Mouse (Mus musculus): ENCODE measurements around the gene Chil1. TPM values are rescaled to one million over a fixed set of nuclear protein-coding genes. Genes with fewer than 3 reads are reported as not detected.

The Chil1 gene
- polyA plus RNA-seq, 1 experiment = 2.0 TPM

- no peak for TF ChIP-seq CTCF (IDR thresholded peaks at IDR 0.05; ENCODE audit: borderline replicate concordance, extremely low read depth, insufficient read depth, insufficient read length)
- no peak for TF ChIP-seq POLR2A (IDR thresholded peaks at IDR 0.05; ENCODE audit: borderline replicate concordance, extremely low read depth, insufficient read depth, insufficient read length, poor library complexity, severe bottlenecking)
- no peak for DNase-seq (ENCODE audit: low read depth)
These were observed 27.3 kb upstream of the Chil1 start for GRCm38 (mm10) chr1:134154655-134155054.

GRCm38 (mm10) chr1:134160404-134160803, 21.6 kb upstream of the Chil1 start:
- no peak for DNase-seq (ENCODE audit: low read depth)
- no peak for TF ChIP-seq CTCF (IDR thresholded peaks at IDR 0.05; ENCODE audit: borderline replicate concordance, extremely low read depth, insufficient read depth, insufficient read length)
- TF ChIP-seq POLR2A (IDR thresholded peaks at IDR 0.05; ENCODE audit: borderline replicate concordance, extremely low read depth, insufficient read depth, insufficient read length, poor library complexity, severe bottlenecking) = no peak

- TF ChIP-seq CTCF (IDR thresholded peaks at IDR 0.05; ENCODE audit: borderline replicate concordance, extremely low read depth, insufficient read depth, insufficient read length) (no peak), POLR2A (IDR thresholded peaks at IDR 0.05; ENCODE audit: borderline replicate concordance, extremely low read depth, insufficient read depth, insufficient read length, poor library complexity, severe bottlenecking) (no peak)
These were observed 20.6 kb upstream of the Chil1 start for GRCm38 (mm10) chr1:134161399-134161798.

GRCm38 (mm10) chr1:134162510-134163225, 19.3 kb upstream of the Chil1 start:
- DNase-seq (ENCODE audit: low read depth) = no peak
- TF ChIP-seq POLR2A (IDR thresholded peaks at IDR 0.05; ENCODE audit: borderline replicate concordance, extremely low read depth, insufficient read depth, insufficient read length, poor library complexity, severe bottlenecking) (no peak), CTCF (IDR thresholded peaks at IDR 0.05; ENCODE audit: borderline replicate concordance, extremely low read depth, insufficient read depth, insufficient read length) (no peak)

More at GRCm38 (mm10) chr1:134161399-134161798, 20.6 kb upstream of the Chil1 start:
- DNase-seq (ENCODE audit: low read depth) = no peak

- TF ChIP-seq CTCF (IDR thresholded peaks at IDR 0.05; ENCODE audit: borderline replicate concordance, extremely low read depth, insufficient read depth, insufficient read length) (no peak), POLR2A (IDR thresholded peaks at IDR 0.05; ENCODE audit: borderline replicate concordance, extremely low read depth, insufficient read depth, insufficient read length, poor library complexity, severe bottlenecking) (no peak)
- DNase-seq (ENCODE audit: low read depth) = no peak
These were observed 18.5 kb upstream of the Chil1 start for GRCm38 (mm10) chr1:134163476-134163875.

GRCm38 (mm10) chr1:134164454-134164853, 17.5 kb upstream of the Chil1 start:
- TF ChIP-seq CTCF (IDR thresholded peaks at IDR 0.05; ENCODE audit: borderline replicate concordance, extremely low read depth, insufficient read depth, insufficient read length) (no peak), POLR2A (IDR thresholded peaks at IDR 0.05; ENCODE audit: borderline replicate concordance, extremely low read depth, insufficient read depth, insufficient read length, poor library complexity, severe bottlenecking) (no peak)
- DNase-seq (ENCODE audit: low read depth) = no peak

- TF ChIP-seq POLR2A (IDR thresholded peaks at IDR 0.05; ENCODE audit: borderline replicate concordance, extremely low read depth, insufficient read depth, insufficient read length, poor library complexity, severe bottlenecking) = no peak
- no peak for TF ChIP-seq CTCF (IDR thresholded peaks at IDR 0.05; ENCODE audit: borderline replicate concordance, extremely low read depth, insufficient read depth, insufficient read length)
- no peak for DNase-seq (ENCODE audit: low read depth)
These were observed 15.4 kb upstream of the Chil1 start for GRCm38 (mm10) chr1:134166547-134166946.

GRCm38 (mm10) chr1:134167416-134168305, 14.3 kb upstream of the Chil1 start:
- DNase-seq (ENCODE audit: low read depth) = no peak
- TF ChIP-seq POLR2A (IDR thresholded peaks at IDR 0.05; ENCODE audit: borderline replicate concordance, extremely low read depth, insufficient read depth, insufficient read length, poor library complexity, severe bottlenecking) (no peak), CTCF (IDR thresholded peaks at IDR 0.05; ENCODE audit: borderline replicate concordance, extremely low read depth, insufficient read depth, insufficient read length) (no peak)

- TF ChIP-seq CTCF (IDR thresholded peaks at IDR 0.05; ENCODE audit: borderline replicate concordance, extremely low read depth, insufficient read depth, insufficient read length) (no peak), POLR2A (IDR thresholded peaks at IDR 0.05; ENCODE audit: borderline replicate concordance, extremely low read depth, insufficient read depth, insufficient read length, poor library complexity, severe bottlenecking) (no peak)
- DNase-seq (ENCODE audit: low read depth) = no peak
These were observed 13.4 kb upstream of the Chil1 start for GRCm38 (mm10) chr1:134168567-134168966.

- DNase-seq (ENCODE audit: low read depth) = no peak
- TF ChIP-seq POLR2A (IDR thresholded peaks at IDR 0.05; ENCODE audit: borderline replicate concordance, extremely low read depth, insufficient read depth, insufficient read length, poor library complexity, severe bottlenecking) (no peak), CTCF (IDR thresholded peaks at IDR 0.05; ENCODE audit: borderline replicate concordance, extremely low read depth, insufficient read depth, insufficient read length) (no peak)
These were observed 12.8 kb upstream of the Chil1 start for GRCm38 (mm10) chr1:134168985-134169697.

GRCm38 (mm10) chr1:134173081-134173480, 8.9 kb upstream of the Chil1 start:
- DNase-seq (ENCODE audit: low read depth) = no peak
- TF ChIP-seq POLR2A (IDR thresholded peaks at IDR 0.05; ENCODE audit: borderline replicate concordance, extremely low read depth, insufficient read depth, insufficient read length, poor library complexity, severe bottlenecking) (no peak), CTCF (IDR thresholded peaks at IDR 0.05; ENCODE audit: borderline replicate concordance, extremely low read depth, insufficient read depth, insufficient read length) (no peak)

All from brain, embryonic 14.5 days (tissue).